Mouse (Mus musculus) cerebellum, adult 18-20 months (tissue): ENCODE measurements around the gene Clybl.
A peak's percentile ranks its signal among the peaks of the same experiment; 100 is the strongest.

Experiments
- DNase-seq, 2 experiments: peaks; one replicate each; pipeline ENCODE4 v3.0.0; 2021

Clybl gene

GRCm38 (mm10) chr14:122251346-122251745, 69.8 kb downstream of the Clybl start:
- DNase-seq, result no peak

- DNase-seq, result peak in 1 of 2 experiments; percentile 22
Measured at GRCm38 (mm10) chr14:122255562-122256260, 74.2 kb downstream of the Clybl start.

- DNase-seq, result peak; percentile 30 to 31
Measured at GRCm38 (mm10) chr14:122256261-122256634, 74.7 kb downstream of the Clybl start.

GRCm38 (mm10) chr14:122258297-122258696, 76.8 kb downstream of the Clybl start:
- no peak for DNase-seq

- no peak for DNase-seq
Measured at GRCm38 (mm10) chr14:122261250-122261649, 79.7 kb downstream of the Clybl start.

GRCm38 (mm10) chr14:122262851-122263659, 81.6 kb downstream of the Clybl start:
- DNase-seq, result peak; percentile 16 to 30

GRCm38 (mm10) chr14:122265214-122265613, 83.7 kb downstream of the Clybl start:
- no peak for DNase-seq

- no peak for DNase-seq
Measured at GRCm38 (mm10) chr14:122267590-122267989, 86.1 kb downstream of the Clybl start.

- no peak for DNase-seq
Measured at GRCm38 (mm10) chr14:122271104-122271746, 89.7 kb downstream of the Clybl start.

- DNase-seq, result no peak
Measured at GRCm38 (mm10) chr14:122277142-122277541, 95.6 kb downstream of the Clybl start.

GRCm38 (mm10) chr14:122279462-122280308, 98.2 kb downstream of the Clybl start:
- no peak for DNase-seq

- no peak for DNase-seq
Measured at GRCm38 (mm10) chr14:122280309-122281071, 99.0 kb downstream of the Clybl start.

- DNase-seq, result no peak
Measured at GRCm38 (mm10) chr14:122281072-122281634, 99.6 kb downstream of the Clybl start.

GRCm38 (mm10) chr14:122283959-122284358, 102.5 kb downstream of the Clybl start:
- no peak for DNase-seq

- DNase-seq, result no peak
Measured at GRCm38 (mm10) chr14:122296399-122296798, 114.9 kb downstream of the Clybl start.

GRCm38 (mm10) chr14:122296864-122297263, 115.4 kb downstream of the Clybl start:
- DNase-seq, result no peak

GRCm38 (mm10) chr14:122297386-122298109, 116.0 kb downstream of the Clybl start:
- DNase-seq, result no peak

GRCm38 (mm10) chr14:122300261-122300660, 118.8 kb downstream of the Clybl start:
- DNase-seq, result no peak

- DNase-seq, result no peak
Measured at GRCm38 (mm10) chr14:122303821-122304220, 122.3 kb downstream of the Clybl start.

GRCm38 (mm10) chr14:122305132-122305531, 123.6 kb downstream of the Clybl start:
- DNase-seq, result no peak

- DNase-seq, result no peak
Measured at GRCm38 (mm10) chr14:122312415-122312814, 130.9 kb downstream of the Clybl start.
